Mouse (Mus musculus): ENCODE results near the gene Rhpn2.

Gene Rhpn2

GRCm38 (mm10) chr7:35349022-35349421 is 15.1 kb downstream of the Rhpn2 start:
- DNase-seq = no peak

DNA sequence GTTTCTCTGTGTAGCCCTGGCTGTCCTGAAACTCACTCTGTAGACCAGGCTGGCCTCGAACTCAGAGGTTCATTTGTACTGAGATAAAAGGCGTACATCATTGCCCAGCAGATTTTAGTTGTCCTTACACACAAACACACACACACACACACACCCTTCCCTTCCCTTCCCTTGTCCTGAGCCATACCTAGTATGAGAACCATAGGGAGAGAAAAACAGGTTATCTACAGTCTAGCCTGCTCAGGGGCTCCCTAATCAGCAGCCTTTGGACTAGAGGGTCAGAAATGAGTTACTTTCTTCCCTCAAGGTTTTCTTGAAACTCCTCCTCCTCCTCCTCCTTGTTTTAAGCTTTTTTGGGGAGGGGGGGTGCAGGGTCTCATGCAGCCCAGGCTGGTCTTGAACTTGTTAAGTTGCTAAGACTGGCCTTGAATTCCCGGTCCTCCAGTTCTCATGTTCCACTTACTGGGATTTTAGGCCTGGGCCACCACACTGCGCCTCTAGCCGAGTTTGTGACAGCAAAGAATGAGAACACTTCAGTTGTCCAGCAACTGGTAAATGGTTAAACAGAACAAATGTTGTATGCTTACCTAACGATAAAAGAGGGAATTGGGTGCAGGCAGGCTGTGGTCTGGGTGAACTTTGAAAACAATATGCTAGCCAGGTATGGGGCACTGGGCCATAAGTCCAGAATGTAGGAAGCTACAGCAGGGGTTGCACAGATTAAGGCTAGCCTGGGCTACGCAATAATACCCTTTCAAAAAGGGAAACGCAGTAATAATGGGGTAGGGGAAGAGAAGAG is 16.1 kb downstream of the Rhpn2 start:
- DNase-seq = no peak

- DNase-seq = no peak
Measured at GRCm38 (mm10) chr7:35351155-35351554, 17.2 kb downstream of the Rhpn2 start.

DNA sequence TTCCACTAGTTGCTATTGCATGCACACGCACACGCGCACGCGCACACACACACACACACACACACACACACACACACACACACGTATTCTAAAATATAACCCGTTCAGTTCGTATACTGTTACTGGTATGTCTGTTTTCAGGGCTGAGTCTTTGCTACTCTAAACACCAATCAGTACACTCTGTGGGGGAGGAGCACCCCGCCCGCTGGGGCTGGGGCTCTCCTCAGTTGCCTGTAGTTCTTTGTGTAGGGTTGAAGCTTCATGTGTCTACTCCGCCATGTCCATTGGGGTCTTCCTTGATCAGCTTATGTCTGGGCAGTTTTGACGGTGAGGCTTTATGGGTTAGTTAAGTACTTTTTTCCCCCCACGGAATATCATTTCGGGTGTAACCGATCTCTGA is 19.3 kb downstream of the Rhpn2 start:
- DNase-seq = no peak

DNA sequence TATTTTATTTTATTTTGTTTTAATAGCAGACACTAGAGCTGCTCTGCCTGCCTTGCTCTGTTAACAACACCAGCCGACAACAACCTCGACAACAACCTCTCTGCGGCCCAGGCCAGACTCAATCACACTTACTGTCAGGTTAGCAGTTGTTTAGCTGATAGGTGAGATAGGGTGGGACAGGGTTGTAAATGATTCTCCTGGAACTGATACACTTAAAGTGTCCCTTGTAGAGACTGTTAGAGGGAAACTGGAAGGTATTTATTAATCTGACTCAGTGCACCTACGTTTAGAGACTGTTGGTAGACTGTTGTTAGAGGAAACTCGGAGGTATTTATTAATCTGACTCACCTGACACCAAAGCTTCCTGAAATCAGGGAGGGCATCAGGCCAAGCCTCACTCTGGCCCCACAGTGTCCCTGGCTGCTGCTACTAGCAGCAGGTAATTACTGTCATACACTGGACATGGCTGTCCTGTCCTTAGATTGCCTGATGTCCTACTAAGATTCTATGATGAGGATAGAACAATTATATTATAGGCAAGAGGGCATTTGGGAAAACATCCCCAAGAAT is 21.4 kb downstream of the Rhpn2 start:
- DNase-seq = peak; percentile 28 to 50

- peak; percentile 57 to 65 for DNase-seq
Measured at GRCm38 (mm10) chr7:35357621-35358020, 23.7 kb downstream of the Rhpn2 start.

DNA sequence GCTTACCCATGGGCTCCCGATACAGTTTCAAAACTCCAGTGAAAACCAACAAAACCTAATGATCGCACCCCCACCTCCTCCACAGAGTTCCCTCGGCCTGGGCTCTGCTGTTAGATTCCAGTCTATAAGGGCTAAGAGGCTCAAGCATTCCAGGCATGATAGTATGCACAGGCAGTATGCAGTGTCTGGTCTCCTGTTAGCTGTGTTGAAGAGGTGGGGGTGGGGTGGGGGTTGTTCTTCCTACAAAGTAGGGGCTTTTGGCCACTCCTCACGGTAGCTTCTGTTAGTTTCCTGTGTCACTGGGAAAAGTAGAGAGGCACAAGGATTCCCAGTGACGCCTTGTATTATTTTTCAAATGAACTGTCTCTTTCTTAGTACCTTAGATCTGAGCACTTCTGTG is 28.3 kb downstream of the Rhpn2 start:
- DNase-seq = no peak

GRCm38 (mm10) chr7:35362868-35363267 is 28.9 kb downstream of the Rhpn2 start:
- DNase-seq = no peak

GRCm38 (mm10) chr7:35365161-35365910 is 31.4 kb downstream of the Rhpn2 start:
- DNase-seq = no peak

DNA sequence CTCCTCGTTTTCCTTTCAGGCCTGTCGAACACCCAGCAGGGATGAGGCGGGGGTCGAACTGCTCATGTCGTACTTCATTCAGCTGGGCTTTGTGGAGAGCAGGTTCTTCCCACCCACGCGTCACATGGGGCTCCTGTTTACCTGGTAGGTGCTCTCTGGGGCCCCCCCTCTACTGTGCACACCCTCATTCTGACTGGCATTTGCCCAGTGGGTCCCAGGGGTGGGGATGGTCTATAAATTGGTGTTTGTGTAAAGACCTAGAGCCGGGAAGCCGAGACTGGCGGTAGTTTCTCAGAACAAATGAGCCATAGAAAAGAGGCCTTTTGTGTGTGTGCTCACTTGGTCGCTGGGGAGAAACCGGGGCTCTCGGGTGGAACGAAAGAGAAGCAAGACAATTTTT is 37.1 kb downstream of the Rhpn2 start:
- no peak for DNase-seq

DNA sequence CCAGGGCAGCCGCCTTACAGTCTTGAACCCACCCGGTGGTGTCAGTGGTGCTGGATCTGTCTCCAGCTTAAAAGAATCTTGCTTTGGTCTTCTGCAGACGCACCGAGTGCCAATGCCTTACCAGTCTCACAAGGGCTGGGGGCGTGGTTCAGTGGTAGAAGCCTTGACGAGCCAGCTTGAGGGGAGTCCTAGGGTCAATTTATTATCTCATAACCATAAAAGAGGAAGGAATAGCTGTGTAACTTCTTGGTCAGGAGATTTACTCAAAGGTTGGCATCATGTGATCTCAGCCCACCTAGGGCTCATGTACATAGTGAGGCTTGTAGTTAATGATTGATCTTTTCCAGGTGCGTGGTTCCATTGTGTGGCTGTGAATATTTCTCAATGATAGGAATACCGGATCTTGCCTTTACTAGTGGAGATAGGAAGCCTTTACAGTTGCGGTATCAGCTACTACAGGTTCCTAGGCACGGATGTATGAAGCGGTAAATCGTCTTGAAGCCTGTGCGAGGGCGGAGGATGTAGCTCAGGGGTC is 38.6 kb downstream of the Rhpn2 start:
- no peak for DNase-seq

DNA sequence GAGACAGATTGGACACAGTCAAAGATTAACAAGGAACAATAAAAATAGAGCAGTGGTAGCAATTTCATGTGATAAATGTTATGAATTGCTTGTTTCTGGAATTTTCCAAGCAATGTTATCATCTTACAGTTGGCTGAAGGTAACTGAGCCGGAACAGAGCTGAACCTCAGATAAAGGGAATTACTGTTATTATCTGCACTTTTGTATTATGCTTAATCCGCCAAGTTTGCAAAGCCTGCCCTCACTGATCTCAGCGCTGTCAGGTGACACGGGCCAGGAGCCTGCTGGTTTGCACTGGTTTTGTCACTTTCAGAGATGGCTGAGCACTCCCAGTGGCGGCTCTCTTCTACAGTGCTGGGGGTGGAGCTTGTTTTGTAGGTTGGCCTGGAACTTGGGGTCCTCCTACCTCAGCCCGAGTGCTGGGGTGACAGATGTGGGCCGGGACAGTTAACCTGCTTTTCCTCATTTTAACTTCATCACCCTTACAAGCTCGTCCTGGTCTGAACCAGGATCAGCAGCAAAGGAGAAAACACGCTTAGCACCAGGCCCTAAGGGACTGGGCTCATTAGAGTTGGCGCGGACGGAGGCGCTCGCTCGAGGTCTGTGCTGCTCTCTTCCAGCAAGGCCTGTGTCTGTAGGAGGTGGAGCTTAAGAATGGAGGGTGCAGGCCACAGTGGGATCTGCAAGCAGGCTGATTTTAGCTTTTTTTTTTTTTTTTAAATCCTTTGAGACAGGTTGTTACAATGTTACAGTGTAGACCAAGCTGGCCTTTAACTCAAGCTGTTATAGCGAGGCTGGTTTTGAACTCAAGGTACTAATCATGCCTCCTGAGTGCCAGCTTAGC is 39.4 kb downstream of the Rhpn2 start:
- DNase-seq = peak in 1 of 2 experiments; percentile 43

- DNase-seq = no peak
Measured at GRCm38 (mm10) chr7:35374265-35374664, 40.3 kb downstream of the Rhpn2 start.

GRCm38 (mm10) chr7:35376623-35377022 is 42.7 kb downstream of the Rhpn2 start:
- DNase-seq = peak; percentile 85 to 88

DNA sequence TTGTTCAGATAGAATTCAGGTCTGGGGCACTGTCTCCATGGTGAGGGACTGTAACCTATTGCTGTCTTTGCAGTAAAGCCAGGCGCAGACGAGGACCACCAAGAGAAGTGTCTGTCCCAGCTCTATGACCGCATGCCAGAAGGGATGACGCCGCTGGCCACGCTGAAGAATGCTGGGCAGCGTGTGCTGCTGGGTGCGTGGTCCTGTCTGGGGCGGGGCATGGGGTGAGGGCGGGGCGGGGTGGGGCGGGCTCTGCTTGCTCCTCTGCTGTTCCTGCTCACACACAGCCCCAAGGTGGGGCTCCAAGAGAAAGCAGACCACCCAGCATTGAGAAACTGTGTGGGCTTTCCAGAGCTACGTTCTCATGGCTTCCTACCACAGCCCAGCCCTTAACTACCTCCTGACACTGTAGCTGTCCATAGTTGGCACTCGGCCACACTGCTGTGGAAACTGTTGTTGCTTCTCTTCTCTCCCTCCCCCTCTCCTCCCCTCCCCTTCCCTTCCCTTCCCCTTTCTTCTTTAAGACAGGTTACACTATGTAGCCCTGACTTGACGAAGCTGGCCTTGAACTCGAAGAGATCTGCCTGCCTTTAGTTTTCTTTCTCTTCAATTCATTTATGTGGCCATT is 45.6 kb downstream of the Rhpn2 start:
- no peak for DNase-seq

- DNase-seq = no peak
Measured at GRCm38 (mm10) chr7:35380351-35380750, 46.4 kb downstream of the Rhpn2 start.

DNA sequence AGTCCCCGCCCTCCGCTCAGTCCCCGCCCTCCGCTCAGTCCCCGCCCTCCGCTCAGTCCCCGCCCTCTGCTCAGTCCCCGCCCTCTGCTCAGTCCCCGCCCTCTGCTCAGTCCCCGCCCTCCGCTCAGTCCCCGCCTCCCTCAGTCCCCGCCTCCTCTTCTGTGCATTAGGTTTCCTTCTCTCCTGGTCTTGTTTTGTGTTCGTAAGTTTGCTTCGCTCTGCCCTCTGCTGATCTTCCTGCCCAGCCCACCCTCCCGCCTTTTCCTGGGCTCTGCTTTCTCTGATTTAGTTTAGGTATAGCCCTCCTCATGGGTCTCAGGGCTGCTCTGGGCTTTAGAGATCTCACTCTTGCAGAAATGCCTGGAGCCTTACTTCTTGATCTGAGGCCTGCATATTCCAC is 47.9 kb downstream of the Rhpn2 start:
- no peak for DNase-seq

- no peak for DNase-seq
Measured at GRCm38 (mm10) chr7:35382706-35383353, 48.9 kb downstream of the Rhpn2 start.

DNA sequence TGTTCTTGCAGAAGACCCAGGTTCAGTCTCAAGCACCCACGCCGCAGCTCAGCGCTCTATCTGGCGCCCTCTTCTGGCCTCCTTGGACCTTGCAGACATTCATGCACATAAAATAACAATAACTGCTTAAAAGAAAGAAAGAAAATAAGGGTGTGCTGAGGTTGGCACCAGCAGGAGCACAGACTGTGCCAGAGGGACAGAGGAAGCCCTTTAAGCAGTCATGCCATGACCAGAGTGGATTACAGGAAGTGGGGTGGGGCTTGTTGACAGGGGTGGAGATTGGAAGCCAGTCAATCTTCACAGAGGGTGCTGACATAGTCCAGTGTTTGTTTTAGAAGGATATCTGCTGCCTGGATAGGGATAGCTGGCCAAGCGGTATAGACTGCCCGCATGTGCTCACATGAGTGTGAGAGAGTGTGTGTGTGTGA is 52.6 kb downstream of the Rhpn2 start:
- no peak for DNase-seq

GRCm38 (mm10) chr7:35388694-35389093 is 54.7 kb downstream of the Rhpn2 start:
- no peak for DNase-seq

- DNase-seq = peak; percentile 73 to 79
Measured at GRCm38 (mm10) chr7:35392935-35393334, 59.0 kb downstream of the Rhpn2 start.

Data from cerebellum, postnatal 14 days (tissue).